Mouse (Mus musculus) NIH3T3 (cell line): ENCODE results near the gene C1qbp.

ENCODE experiments used
- DNase-seq: peaks from one replicate; pipeline ENCODE4 v3.0.0-alpha.2; 2012; ENCODE audit warnings: low read depth

Gene C1qbp

DNA sequence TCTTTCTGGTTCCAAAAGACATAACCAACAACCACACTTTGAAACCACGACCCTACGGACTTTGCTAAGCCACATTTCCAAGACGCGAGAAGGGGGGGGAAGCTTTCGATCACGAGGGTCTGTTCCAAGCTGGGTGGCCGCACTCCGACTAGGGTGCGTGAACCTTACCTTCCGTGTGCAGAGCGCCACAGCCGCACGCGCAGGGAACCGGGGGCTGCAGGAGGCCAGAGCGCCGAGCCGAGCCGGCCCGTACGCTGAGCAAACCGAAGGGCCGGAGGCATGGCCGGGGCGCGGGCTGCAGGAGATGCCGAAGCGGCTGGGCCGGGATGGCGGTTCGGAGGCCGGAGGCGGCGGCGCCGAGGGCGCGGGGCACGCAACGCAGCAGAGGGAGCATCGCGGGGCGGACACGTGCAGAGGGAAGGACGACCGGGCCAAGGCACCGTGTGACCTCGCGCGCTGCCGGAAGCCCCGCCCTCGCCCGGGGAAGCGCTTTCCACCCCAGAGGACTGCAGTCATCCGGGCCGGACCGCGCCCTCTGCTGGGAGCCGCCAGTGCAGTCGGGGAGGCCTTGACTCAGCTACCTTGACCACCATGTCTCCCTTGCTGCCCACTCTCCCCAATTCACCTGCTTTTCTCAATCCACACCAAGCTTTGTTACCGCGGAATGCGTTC is at the start of gene C1qbp:
Gene C1qbp, minus strand, starts transcription at position 470 of the 672 bp plus-strand sequence.
- DNase-seq, result peak; percentile 96

- DNase-seq, result no peak
These were observed 49.2 kb upstream of the C1qbp start for GRCm38 (mm10) chr11:71032070-71032469.

DNA sequence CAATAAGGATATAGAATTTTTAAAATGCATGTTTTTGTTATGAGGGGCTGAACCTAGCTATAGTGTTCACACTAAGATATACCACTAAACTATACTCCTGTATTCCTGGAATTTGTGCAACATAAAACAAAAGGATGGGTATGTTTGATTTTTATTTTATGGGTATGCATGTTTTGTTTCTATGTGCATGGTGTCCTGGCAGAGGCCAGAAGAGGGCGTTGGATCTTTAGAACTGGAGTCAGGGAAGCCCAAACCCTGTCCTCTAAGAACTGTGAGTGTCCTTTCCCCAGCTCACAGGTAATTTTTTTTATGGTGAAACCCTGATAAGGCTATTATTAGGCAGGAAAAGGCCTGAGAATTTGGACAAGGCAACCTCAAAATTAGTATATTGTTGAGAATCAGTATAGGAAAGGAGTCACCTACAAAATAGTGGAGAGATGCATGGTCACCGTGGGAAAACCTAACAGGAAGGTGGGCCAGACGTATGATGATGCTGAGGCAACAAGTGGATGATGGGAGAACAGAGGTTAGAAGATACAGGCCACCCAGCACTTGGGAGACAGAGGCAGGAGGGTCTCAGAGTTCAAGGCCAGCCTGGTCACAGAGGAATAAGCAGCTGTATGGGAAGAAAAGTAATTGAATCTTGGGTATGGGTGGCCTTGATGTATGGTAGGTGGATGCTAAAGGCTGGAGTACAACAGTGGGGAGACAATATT is 46.7 kb upstream of the C1qbp start:
- no peak for DNase-seq

DNA sequence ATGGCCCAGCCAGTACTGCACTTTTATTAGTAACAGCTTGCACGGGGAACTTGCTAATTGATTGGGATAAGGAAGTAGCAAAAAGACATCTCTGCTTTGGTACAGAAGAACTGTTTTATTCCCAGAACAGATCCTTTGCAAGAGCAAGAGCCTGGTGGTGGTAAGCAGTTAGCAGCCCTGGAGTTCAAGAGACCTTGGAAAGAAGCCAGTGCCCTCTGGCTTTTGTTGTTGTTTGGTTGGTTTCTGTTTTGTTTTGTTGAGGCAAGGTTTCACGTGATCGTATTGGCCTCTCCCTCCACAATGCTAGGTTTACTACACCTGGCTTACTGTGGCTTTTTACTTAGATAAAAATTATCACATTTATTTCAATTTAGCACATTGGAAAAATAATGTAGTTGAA is 45.5 kb upstream of the C1qbp start:
- DNase-seq, result no peak

GRCm38 (mm10) chr11:71019201-71020068 is 36.6 kb upstream of the C1qbp start, which contains the start of the genes Mis12 and Derl2:
Mis12 (plus strand) TSS chr11:71019611.
Derl2 (minus strand) TSS chr11:71019841.
- peak; percentile 99 for DNase-seq

DNA sequence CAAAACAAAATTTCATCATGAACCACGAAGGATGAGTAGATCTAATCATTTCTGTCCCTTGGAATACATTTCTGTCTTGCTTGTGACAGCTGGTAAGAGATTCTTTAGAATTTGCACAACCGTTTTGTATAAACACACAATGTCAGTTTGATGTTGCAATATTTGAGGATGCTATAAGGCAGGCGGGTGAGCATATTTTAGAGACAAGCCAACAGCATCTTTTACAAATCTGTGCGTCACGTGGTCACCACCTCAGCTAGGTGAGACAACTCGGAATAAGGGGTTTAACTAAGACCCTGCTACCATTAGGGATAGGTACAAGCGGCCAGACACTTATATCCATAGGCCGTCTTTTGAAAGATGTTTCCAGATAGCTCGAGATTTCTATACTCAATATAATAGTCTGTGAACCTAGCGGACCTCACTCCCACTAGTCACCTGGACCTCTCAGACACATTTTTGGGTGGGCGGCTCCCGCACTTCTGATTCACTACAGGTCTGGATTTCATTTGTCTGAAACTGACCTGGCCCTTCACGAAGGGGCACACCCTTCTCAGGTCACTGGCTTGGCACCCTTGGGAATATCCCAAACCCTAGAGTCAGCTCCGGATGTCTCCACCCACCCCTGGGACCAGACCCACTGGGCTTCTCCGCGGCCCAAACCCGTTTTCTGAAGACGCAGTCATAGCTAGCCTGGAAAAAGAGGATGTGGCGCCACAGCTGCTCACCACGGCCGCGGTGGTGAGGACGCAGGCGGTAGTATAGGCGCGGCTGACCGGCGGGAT is 35.8 kb upstream of the C1qbp start:
- DNase-seq, result peak; percentile 8

- DNase-seq, result no peak
These were observed 34.2 kb upstream of the C1qbp start for GRCm38 (mm10) chr11:71017051-71017450.

DNA sequence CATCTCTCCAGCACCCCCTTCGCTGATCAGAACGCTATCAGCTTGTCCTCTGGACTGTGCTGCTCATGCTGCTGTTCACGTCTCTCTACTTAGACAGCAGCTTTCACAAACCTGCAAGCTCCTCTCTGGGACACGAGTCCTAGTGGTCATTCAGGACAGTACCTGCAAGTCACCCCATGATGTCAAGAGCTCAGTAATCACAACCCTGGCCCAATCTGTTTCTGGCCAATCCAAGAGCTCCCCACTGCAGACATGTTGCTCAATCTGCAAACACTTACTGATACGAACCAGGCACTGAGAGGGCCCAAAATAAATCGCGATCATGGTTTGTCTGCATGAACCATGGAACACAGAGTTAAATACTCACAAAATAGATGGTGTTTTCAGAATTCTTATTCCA is 29.9 kb upstream of the C1qbp start:
- no peak for DNase-seq

DNA sequence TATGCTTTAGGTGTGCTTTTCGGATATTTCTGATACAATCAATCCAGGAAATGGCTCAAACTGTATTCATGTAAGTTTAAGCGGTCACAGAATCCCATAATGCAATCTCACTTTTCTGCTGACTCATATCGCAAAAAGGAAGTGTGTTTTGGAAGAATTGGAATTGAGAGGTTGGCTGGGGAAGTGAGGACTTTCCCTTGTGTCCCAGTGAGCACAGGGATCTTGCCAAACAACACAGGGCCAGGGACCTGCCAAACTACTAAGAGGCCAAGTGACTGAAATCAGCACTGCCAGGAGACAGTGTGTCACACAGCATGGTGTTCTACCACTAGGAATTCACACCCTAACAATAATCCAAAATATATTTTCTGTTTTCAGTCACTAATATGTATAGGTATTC is 25.5 kb upstream of the C1qbp start:
- DNase-seq, result no peak

GRCm38 (mm10) chr11:71007831-71008230 is 25.0 kb upstream of the C1qbp start:
- no peak for DNase-seq

GRCm38 (mm10) chr11:71007026-71007425 is 24.2 kb upstream of the C1qbp start:
- no peak for DNase-seq

- peak; percentile 6 for DNase-seq
These were observed 22.2 kb upstream of the C1qbp start for GRCm38 (mm10) chr11:71005046-71005445.

GRCm38 (mm10) chr11:71004316-71004773 is 21.5 kb upstream of the C1qbp start, which contains the start of gene Dhx33:
Dhx33 (minus strand) TSS chr11:71004437.
- DNase-seq, result peak; percentile 98

- peak; percentile 78 for DNase-seq
These were observed 20.9 kb upstream of the C1qbp start for GRCm38 (mm10) chr11:71003611-71004315.

DNA sequence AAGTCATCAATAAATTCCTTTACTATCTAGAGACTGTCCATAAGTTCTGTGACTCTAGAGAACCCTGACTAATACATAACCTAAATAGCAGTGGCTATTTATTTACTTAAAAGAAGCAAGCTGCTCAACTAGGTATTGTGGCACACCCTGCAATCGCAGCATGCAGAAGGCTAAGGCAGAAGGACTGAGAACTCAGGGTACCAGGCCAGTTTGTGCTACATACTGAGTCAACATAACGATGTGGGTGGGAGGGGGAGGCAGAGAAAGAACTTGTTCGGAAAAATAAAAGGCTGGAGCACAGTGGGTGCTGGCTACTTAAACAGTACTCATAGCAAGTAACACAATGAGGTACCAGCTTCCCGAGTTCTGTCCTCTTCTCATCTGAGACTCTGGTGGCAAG is 18.3 kb upstream of the C1qbp start:
- DNase-seq, result no peak

GRCm38 (mm10) chr11:70982030-70982429 is 796 bp downstream of the C1qbp start:
- DNase-seq, result peak; percentile 9

DNA sequence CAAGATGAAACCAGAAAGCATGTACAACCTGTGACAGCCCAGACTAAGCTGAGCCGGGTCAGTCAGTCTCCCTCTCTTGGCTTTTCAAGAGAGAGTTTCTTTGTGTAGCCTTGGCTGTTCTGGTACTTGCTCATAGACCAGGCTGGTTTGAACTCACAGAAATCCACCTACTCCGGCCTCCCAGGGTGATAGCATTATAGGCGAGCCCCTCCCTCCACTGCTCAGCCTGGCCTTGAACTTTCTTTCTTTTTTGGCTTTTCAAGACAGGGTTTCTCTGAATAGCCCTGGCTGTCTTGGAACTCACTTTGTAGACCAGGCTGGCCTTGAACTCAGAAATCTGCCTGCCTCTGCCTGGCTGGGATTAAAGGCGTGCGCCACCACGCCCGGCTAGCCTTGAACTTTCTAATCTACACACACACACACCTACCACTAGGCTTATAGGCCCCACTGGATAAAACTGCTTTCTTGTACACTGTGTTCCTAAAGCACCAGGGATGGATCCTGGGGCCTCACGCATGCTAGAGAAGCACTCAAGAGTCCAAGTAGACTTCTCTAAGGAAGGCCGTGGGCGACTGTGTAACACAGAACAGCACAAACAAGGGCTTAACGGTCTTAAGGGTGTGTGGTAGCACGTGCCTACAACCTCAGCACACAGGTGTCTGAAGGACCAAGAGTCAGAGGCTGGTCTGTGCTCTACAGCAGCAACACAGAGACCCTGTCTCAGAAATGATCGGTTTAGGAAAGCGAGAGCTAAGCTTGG is 1.9 kb downstream of the C1qbp start:
- DNase-seq, result no peak

- no peak for DNase-seq
These were observed 2.6 kb downstream of the C1qbp start for GRCm38 (mm10) chr11:70980232-70980631.

GRCm38 (mm10) chr11:70977293-70977692 is 5.5 kb downstream of the C1qbp start:
- DNase-seq, result no peak

GRCm38 (mm10) chr11:70975193-70975592 is 7.6 kb downstream of the C1qbp start:
- DNase-seq, result no peak
